Mouse (Mus musculus): ENCODE results near the gene Nmnat1.

The Nmnat1 gene

DNA sequence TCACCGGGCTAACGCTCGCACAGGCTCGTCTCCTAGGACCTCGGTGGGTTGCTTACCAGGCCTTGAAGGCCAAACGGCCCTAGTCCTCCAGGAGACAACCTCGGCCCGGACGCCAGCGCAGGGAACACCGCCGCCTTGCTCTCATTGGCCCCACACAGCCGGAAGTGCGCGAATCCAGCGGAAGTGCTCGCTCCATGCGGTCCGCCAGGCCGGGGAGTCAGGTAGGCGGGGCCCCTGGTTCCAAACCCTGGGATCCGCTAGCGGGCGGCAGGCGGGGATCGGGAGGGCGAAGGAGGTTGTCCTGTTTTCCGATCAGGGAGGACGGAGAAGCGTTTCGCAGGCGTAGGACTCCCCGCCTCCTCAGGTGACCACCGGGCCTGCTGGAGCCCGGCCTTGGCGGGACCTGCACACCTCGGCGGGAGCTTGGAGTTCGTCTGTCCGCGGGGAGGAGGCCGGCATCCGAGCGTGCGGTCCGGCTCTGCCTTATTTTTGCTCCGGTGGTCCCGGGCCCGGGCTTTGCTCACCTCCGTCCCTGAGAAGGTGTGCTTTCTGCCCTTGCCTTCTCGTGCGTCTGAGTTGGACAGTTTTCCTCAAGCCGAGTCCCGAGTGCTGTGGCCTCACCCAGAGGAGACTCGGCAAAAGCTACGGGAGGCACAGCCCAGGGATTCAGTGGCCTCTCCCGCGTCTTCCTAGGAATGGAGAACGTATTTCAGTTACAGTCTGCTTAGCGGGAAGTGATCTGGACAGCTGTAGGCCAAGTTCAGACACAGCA is at the start of gene Nmnat1, which contains the start of gene Lzic:
Gene Nmnat1 (minus strand): TSS at position 150 of the 772 bp plus-strand sequence.
Gene Lzic (plus strand): TSS at position 177 of the 772 bp plus-strand sequence.
- DNase-seq (ENCODE audit: low read depth): peak; percentile 88

DNA sequence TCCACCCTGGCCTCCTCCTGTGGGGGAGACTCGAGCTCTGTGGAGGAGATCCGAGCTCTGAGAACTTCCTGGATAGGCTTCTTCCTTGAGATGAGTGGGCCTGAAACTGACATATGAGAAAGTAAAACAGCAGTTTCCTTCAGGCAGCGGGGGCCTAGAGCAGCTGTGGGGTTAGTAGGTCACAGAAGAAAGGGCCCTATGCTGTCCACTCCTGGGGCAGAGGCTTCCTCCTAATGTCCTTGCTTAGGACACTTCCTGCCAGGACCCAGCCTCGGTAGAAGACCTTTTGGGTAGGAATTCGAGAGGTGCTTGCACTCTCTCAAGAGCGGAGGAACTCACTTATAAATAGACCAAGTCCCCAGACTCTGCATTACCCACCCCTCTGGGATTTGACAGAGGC is 44.7 kb upstream of the Nmnat1 start:
- DNase-seq (ENCODE audit: low read depth): no peak

DNA sequence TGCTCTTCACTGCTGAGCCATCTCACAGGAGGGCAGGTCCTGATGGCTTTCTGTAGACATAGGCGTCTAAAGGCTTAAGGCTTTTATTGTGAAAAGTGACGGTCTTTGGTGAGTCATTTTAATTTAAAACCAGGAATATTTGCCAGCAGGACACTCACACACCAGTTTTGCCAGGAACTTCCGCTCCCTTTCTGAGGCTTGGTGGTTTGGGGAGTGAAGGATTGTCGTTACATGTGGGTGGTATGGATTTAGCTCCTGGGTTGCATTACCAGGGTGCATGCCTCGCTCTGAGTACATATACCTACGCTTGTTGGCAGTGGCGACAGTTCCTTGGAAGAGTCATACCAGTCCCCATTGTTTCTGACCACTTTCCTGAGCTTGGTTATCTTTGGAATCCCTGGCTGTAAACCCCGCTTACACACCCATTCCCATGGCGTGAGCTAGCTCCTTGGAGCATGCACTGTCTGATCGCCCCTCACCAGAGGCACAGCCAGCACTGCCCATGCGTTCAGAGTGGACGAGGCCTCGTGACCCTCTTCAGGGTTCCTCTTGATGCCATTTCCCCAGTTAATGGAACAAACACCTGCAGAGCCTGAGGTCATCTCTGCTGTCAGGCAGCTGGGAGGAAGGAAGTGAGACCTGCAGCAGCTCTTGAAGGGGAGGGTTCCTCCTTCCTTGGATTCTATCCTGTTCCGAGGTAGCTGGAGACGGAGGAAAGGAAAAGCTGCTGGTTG is 42.8 kb upstream of the Nmnat1 start:
- no peak for DNase-seq (ENCODE audit: low read depth)

DNA sequence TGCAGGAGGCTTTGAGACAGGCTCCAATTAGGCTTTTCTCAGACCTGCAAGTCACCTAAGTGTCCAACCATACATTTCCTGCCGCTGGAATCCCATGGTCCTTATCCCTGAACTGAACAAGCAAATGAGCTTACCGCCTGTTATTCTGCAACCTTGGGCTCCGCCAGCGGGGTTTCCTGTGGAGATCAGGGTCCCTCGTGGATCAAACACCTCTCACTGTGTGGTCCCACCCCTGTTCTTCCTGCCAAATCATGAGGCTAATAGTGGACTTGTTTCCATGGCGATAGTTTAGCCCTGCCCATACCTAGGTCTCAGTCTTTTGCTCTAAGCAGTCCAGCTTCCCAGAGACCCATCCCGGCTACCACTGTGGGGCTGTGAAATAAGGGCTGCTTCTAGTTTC is 41.3 kb upstream of the Nmnat1 start:
- no peak for DNase-seq (ENCODE audit: low read depth)

DNA sequence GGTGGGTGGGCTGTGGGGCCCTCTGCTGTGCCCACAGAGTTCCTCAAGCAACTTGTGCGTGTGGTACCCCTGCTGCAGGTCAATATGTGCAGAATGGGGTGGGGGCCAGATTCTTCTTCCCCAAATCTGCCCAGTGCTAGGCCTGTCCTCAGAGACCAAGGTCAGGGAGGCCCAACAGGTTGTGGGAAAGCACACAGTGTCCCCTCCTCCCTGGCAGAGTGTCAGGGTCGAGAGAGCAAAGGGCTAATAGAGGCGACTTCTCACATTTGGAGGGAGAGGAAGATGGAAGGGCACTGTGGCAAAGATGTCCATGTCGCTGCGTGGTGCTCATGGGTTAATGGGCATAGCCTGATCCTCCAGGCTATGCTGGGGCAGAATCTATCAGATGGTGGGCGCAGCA is 40.8 kb upstream of the Nmnat1 start:
- no peak for DNase-seq (ENCODE audit: low read depth)

DNA sequence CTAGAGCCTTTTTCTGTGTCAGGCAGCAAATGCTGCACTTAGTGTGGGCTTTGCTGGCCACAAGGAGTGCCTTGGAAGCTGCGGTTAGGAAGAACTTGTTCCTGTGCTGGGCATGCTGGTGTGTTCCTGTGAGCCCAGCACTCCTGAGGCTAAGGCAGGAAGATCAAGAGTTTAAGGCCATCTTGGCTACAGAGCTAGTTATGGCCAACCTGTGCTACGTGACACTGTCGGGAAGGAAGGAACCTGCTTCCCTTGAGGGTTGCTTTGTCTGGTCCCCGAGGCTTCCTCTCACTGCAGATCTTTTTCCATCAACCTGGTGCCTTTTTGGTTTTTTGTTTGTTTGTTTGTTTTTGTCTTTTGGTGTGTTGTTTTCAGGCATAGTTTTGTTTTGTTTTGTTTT is 40.2 kb upstream of the Nmnat1 start:
- no peak for DNase-seq (ENCODE audit: low read depth)

DNA sequence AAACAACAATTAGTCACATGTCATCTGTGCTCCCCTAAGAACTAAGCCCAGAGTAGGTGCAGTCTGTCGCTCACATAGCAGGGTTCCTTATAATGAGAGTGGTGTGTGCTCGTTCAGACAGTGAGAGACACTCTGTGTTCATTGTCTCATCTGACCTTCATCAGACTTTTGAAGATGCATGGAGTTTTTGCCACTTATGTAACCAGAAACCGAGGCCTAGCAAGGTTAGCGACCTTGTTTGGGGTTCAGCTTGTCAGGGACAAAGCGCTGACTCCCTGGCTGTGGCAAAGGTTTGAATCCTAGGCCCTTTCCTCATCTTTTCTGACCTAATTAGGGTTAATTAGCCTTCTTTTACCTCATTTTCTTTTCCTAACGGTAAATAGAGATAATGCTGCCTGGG is 39.0 kb upstream of the Nmnat1 start:
- no peak for DNase-seq (ENCODE audit: low read depth)

DNA sequence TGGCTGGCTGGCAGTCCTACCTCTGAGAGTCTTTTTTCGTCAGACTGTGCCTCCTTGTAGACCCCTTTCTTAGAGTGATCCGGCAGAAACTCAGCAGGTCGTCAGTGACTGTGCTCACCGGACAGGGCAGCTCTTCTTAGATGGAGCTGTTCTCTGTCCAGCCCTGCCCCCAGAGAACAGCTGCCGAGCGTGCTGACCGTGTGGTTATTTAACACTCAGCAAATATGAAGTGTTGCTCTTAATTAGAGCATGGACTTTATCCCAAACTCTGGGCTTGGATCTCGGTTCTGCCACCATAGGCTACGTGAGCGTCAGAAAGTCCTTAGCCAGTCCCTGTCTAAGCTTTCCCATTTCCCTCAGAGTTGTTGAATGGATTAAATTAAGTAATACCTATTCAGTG is 36.3 kb upstream of the Nmnat1 start:
- DNase-seq (ENCODE audit: low read depth): no peak

DNA sequence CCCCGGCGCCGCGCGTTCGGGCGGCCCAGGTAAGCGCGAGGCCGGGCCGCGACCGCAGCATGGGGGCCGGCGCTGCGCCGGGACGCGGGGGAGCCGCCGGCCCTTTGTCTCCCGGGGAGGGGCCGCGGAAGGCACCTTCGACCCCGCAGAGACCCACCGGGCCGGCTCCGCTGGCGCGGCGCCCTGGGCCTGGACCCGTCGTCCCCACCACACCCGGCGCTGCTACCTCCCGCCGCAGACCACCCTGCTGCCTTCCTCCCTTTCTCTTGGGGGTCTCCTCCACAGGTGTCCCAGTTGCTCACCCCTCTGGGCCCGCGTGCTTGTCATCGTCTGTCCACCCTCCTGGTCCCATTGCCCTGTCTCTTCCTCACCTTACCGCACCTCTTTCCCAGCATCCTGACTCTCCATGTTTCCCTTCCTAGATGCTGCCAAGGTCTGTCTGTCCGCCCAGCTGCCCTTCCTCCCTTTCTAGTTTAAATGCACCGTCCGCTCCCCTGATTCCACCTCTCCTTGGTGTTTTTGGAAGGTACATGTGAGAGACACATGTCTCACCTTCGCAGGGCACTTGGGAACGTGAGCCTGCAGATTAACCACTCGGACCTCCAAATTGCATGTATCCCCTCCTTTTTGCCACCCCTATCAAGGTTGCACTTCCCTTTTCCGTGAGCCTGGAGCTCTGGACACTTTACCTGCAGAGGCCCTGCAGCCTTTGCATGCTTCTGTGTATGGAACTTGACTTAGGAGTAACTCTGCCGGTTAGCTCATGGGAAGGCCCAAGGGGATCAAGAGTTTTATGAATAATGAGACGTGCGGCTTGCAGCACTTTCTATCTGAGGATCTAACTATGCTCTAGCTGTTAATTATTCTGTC is 33.6 kb upstream of the Nmnat1 start:
- no peak for DNase-seq (ENCODE audit: low read depth)

DNA sequence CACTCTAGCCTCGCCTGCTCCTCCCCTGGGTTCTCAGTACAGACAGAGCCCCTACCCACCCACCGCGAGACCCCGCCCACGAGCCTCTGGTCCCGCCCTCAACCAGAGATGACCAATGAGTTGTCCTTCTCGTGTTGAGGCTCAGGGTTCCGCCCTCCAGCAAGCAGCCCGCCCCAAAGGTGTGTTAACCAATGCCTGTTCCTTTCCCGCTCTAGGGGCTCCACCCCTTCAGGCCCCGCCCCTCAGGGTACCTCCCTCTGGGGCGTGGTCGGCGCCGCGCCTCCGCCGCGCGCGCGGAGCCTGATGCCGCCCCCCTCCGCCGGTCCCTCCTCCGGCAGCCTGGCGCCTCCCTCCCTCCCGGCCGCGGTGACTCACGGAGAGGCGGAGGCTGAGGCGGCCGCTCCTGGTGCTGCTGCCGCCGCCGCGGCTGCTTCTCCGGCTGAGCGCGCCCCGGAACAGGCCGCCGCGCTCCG is 32.9 kb upstream of the Nmnat1 start, which contains the start of gene Ctnnbip1:
Gene Ctnnbip1 (plus strand): TSS at position 369 of the 473 bp plus-strand sequence.
- peak; percentile 87 for DNase-seq (ENCODE audit: low read depth)

DNA sequence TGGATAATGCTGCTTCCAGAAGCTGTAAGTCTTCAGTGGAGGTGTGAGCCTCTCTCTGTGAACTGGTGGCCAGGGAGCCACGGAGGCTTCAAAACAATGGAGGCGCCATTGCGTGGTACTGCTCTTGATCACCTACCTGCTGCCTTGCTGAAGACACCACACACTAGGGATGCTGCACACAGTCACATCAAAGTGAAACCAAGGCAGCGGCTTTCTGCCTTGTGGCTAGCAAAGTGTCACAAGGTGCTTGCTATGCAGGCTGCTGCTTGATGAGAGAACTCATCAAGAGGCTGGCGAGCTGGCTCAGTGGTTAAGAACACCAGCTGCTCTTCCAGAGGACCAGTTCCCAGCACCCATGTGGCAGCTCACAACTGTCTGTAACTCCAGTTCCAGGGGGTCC is 30.7 kb upstream of the Nmnat1 start:
- no peak for DNase-seq (ENCODE audit: low read depth)

DNA sequence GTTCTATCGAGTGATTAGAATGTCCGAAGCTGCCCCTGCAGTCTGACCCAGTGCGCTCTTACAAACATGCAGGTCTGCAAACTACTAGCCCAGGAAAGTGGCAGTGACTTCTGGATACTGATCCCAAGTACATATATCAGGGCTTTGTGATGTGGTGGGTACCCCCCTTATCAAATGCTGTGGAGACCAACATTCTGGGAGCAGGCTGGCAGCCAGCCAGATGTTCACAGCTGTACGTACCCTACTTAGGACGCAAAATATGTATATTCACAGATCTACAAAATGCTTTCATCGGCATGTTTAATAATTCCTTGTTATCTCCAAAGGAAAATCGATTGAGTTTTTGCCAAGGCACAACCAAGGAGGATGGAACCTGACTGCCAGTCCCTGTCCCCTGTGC is 27.1 kb upstream of the Nmnat1 start:
- no peak for DNase-seq (ENCODE audit: low read depth)

DNA sequence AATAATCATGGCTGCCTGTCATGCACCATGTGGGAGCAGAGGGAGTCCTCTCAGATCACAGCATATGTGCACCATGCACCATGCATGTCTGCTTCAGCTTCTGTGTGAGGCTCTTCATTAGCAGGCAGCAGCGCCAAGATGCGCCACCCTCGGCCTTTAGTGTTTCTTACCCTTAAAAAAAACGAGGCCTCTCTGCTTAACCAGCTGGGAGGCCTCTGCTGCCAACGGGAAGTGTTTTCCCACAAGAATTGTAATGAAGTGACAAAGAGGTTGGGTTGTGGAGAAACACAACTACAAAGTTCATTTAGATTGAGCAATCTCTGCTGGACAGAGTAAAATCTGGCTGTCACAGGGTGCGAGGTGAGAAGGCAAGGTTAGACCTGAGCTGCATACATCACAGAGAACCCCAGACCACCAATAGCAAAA is 26.2 kb upstream of the Nmnat1 start:
- no peak for DNase-seq (ENCODE audit: low read depth)

DNA sequence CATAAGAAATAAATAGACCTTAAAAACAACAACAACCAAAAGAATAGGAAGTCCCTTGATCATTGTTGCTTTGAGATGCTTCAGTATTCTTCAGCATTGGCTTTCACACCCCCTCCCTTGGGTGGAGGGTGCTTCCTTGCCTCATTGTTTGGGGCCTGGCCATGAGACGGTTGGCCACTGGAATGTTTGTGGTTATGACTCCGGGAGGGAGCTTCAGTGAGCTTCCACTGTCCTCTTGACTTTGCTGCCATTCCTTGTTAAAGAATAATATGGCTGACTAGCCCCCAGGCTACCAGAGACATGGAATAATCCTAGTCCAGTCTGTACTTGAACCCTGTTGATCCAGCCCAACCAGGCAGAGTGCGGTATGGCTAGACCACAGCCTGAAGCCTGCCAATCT is 21.9 kb upstream of the Nmnat1 start:
- DNase-seq (ENCODE audit: low read depth): no peak

DNA sequence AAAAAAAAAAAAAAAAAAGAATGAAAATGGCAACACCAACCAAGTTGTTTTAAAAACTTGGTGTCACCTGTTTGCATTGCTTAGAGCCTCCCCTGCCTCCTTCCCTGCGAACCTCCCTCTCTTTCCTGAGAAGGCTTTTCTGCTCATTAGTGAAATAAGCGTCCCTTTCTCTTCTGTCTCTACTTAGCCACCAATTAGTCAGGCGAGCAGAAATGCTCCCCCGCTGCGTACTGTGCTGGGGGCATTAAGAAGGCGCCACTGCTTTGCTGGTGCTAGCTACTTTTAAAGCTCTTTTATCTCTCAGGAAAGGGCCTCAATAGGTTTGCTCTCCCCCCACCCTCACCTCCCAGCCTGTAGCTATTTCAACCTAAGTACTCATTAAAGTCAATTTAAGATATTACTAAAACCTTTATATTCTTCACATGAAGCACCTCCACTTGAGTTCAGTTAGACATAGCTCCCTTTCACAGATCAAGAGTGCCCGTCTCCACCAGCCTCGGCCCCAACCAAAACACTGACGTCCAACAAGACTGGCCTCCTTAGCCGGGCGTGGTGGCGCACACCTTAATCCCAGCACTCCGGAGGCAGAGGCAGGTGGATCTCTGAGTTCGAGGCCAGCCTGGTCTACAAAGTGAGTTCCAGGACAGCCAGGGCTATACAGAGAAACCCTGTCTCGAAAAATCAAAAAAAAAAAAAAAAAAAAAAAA is 20.4 kb upstream of the Nmnat1 start:
- DNase-seq (ENCODE audit: low read depth): no peak

DNA sequence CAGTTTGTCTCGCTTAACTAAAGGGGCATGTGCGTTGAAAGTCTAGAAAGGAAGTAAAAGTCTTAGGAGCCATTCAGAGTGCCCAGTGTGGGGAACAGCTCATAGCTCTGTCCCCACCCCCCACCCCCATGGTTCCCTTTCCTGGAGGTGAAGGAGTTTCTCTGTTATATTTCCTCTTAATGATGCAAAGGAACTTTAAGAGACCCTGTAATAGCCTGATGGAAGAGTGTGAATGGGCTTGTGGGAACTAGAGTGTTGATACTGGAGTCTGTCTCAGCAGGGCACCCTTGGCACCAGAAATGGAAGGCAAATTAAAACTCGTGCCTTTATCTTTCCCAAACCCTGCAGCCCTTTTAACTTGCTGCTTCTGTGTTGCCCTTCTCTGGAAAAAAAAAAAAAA is 19.9 kb upstream of the Nmnat1 start:
- DNase-seq (ENCODE audit: low read depth): no peak

DNA sequence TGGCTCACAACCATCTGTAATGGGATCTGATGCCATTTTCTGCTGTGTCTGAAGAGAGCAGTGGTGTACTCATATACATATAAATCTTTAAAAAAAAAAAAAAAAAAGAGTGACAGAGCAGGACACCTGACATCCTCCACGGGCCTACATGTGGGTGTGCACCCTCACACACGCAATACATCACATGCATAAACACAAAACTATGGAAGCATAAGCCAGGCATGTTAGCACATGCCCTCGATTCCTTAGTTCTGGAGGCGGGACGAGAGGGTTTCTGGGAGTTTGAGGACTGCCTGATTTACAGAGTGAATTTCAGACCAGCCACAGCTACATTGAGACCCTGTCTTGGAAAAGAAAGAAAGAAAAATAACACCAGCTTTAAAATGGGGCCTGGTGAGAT is 19.4 kb upstream of the Nmnat1 start:
- no peak for DNase-seq (ENCODE audit: low read depth)

DNA sequence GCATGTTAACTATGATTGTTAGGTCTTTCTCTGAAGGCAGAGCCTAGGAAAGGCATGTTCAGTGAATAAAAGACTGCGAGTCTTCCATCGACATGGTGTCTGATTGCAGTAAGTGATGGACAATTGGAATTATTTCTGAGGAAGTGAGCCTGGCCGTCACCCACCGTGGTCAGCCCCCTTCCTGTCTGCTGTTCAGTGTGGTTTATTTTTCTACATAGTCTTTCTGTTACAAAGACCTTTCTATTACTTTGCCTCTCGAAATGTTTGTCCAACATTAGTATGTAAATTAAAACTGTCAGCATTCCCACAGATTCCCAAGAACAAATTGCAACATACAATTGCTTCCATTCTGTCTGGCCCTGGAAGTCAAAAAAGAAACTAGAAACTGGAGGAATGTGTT is 14.8 kb upstream of the Nmnat1 start:
- DNase-seq (ENCODE audit: low read depth): no peak

DNA sequence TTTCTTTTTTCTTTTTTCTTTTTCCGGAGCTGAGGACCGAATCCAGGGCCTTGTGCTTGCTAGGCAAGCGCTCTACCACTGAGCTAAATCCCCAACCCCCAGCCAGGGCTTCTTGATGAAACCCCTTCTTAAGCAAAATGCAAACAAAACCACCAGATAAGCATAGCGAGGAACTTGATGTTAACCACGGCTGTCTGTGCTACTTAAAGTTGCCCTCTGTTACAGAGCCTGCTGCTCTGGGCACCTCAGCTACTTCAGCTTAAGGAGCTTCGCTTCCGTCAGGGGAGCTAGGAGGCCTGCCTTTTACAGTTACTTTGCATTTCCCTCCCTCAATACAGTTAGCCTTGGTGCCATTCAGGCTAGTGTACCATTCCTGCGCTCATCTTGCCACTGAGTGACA is 13.9 kb upstream of the Nmnat1 start:
- no peak for DNase-seq (ENCODE audit: low read depth)

DNA sequence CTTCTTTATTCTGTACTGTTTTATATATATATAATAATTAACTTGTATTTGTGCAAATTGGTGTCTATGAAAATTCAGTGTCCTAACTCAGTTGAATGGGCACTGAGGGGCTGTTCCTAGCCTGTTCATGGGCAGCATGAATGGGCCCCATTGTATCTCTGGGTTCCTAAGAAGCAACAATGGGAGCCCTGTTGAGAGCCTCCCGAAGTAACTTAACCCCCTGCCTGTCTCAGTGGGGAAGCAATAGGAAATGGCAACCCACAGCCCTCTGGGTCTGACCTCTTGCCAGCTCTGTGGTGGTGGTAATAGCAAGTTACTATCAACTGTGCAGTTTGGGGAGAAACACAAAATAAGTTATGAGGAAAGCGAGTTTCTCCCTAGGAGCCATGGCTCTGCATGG is 11.6 kb upstream of the Nmnat1 start:
- no peak for DNase-seq (ENCODE audit: low read depth)

DNA sequence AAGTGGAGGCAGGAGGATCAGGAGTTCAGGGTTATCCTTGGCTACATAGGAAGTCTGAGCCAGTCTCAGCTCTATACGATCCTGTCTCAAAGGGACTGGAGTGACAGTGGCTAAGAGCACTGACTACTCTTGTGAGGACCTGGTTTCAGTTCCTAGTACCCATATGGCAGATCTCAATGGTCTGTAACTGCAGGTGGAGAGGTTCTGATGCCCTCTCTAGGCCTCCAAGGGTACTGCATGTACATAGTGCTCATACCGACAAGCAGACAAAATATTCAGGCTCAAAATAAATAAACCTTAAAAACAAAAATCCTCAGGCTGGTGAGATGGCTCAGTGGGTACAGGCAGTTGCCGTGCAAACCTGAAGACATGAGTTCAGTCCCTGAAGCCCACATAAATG is 6.1 kb upstream of the Nmnat1 start:
- DNase-seq (ENCODE audit: low read depth): no peak
